Mouse (Mus musculus): ENCODE measurements around the gene Trp73. TPM values are rescaled to one million over a fixed set of nuclear protein-coding genes. Genes with fewer than 3 reads are reported as not detected.
A peak's percentile ranks its signal among the peaks of the same experiment; 100 is the strongest.

Gene Trp73
- total RNA-seq, 2 experiments from 2014 or later = not detected

GRCm38 (mm10) chr4:154055482-154055881 is 84.5 kb downstream of the Trp73 start:
- peak; percentile 8 to 37 for DNase-seq
- intact Hi-C loops (cut with DNase I) = no loop called here

GRCm38 (mm10) chr4:154053065-154053464 is 86.9 kb downstream of the Trp73 start:
- intact Hi-C loops (cut with DNase I) = no loop called here
- no peak for DNase-seq

- intact Hi-C loops (cut with DNase I) = no loop called here
- no peak for DNase-seq
These were observed 88.6 kb downstream of the Trp73 start for GRCm38 (mm10) chr4:154051401-154051800.

GRCm38 (mm10) chr4:154045837-154046236 is 94.2 kb downstream of the Trp73 start:
- intact Hi-C loops (cut with DNase I) = no loop called here
- DNase-seq = no peak

- intact Hi-C loops (cut with DNase I) = no loop called here
- no peak for DNase-seq
These were observed 97.4 kb downstream of the Trp73 start, which contains the start of gene Ccdc27 for GRCm38 (mm10) chr4:154042577-154042976. TSS of gene Ccdc27 (minus strand) at chr4:154042677.

- intact Hi-C loops (cut with DNase I) = no loop called here
- DNase-seq = no peak
These were observed 102.9 kb downstream of the Trp73 start for GRCm38 (mm10) chr4:154037123-154037522.

- intact Hi-C loops (cut with DNase I) = no loop called here
- no peak for DNase-seq
These were observed 111.4 kb downstream of the Trp73 start for GRCm38 (mm10) chr4:154028646-154029045.

- intact Hi-C loops (cut with DNase I) = no loop called here
- no peak for DNase-seq
These were observed 111.9 kb downstream of the Trp73 start for GRCm38 (mm10) chr4:154028066-154028465.

- no peak for DNase-seq
- intact Hi-C loops (cut with DNase I) = no loop called here
These were observed 113.6 kb downstream of the Trp73 start for GRCm38 (mm10) chr4:154026441-154026761.

GRCm38 (mm10) chr4:154025641-154026440 is 114.2 kb downstream of the Trp73 start, which contains the start of gene Smim1:
TSS of gene Smim1 (minus strand) at chr4:154026230.
- intact Hi-C loops (cut with DNase I) = no loop called here
- peak; percentile 63 to 69 for DNase-seq

- intact Hi-C loops (cut with DNase I) = no loop called here
These were observed 115.1 kb downstream of the Trp73 start for GRCm38 (mm10) chr4:154024729-154025521.

GRCm38 (mm10) chr4:154023754-154024601 is 116.0 kb downstream of the Trp73 start:
- no peak for DNase-seq
- intact Hi-C loops (cut with DNase I) = no loop called here

More at GRCm38 (mm10) chr4:154024729-154025521, 115.1 kb downstream of the Trp73 start:
- DNase-seq = no peak

GRCm38 (mm10) chr4:154022844-154023243 is 117.2 kb downstream of the Trp73 start:
- intact Hi-C loops (cut with DNase I) = no loop called here

GRCm38 (mm10) chr4:154022407-154022806 is 117.6 kb downstream of the Trp73 start:
- intact Hi-C loops (cut with DNase I) = no loop called here
- peak; percentile 38 to 41 for DNase-seq

More at GRCm38 (mm10) chr4:154022844-154023243, 117.2 kb downstream of the Trp73 start:
- DNase-seq = no peak

GRCm38 (mm10) chr4:154021432-154021831 is 118.6 kb downstream of the Trp73 start:
- intact Hi-C loops (cut with DNase I) = no loop called here
- no peak for DNase-seq

- DNase-seq = peak in 1 of 2 experiments; percentile 50
- intact Hi-C loops (cut with DNase I) = no loop called here
These were observed 120.4 kb downstream of the Trp73 start for GRCm38 (mm10) chr4:154019571-154019970.

- intact Hi-C loops (cut with DNase I) = no loop called here
- no peak for DNase-seq
These were observed 124.5 kb downstream of the Trp73 start for GRCm38 (mm10) chr4:154015476-154015875.

GRCm38 (mm10) chr4:154012132-154012882 is 127.7 kb downstream of the Trp73 start:
- peak in 1 of 2 experiments; percentile 30 for DNase-seq
- intact Hi-C loops (cut with DNase I) = no loop called here

- DNase-seq = peak; percentile 81 to 87
- intact Hi-C loops (cut with DNase I) = loop anchor here (1.0 to 2.0 kb wide), 2 partner anchors 37 to 56 kb away; partner anchors contain the start of genes Cep104 and Dffb
These were observed 128.3 kb downstream of the Trp73 start, which contains the start of gene Lrrc47 for GRCm38 (mm10) chr4:154011646-154012089. TSS of gene Lrrc47 (plus strand) at chr4:154011731.

Data from heart, postnatal 36 days (tissue).